Mouse (Mus musculus): Measurements from ENCODE around the gene Slc35a2. TPM values are rescaled to one million over a fixed set of nuclear protein-coding genes. Genes with fewer than 3 reads are reported as not detected.

Gene Slc35a2
- total and polyA plus RNA-seq, 3 experiments, result 66.7 to 96.0 TPM; not detected in 1

- H3K4me1 ChIP-seq (ENCODE audit: control insufficient read depth in 1 of 2, insufficient read depth in 2 of 2, low read length in 2 of 2), result peaks cover 2 to 9% of the 10 kb centered on the region in 2 experiments; a peak in 3 of 4 replicates
- H3K4me3 ChIP-seq (ENCODE audit: control insufficient read depth in 1 of 2, insufficient read depth in 1 of 2, low read depth in 2 of 2, low read length in 2 of 2), result peak within 1 kb of the TSS; percentile 77 to 97
- H3K9me3 ChIP-seq (replicated peaks; ENCODE audit: insufficient read depth, low read length), result no peaks in the 10 kb centered on the region
- no peaks in the 10 kb centered on the region for H3K27me3 ChIP-seq (ENCODE audit: control insufficient read depth in 1 of 2, insufficient read depth in 2 of 2, low read length in 2 of 2)
- peak; percentile 99 for DNase-seq (ENCODE audit: low read depth, low spot score)
- peaks cover 9% of the 10 kb centered on the region for H3K79me2 ChIP-seq (ENCODE audit: control insufficient read depth, insufficient read depth, low read length, poor library complexity)
- peak within 1 kb of the TSS; percentile 81 for H3K9ac ChIP-seq (ENCODE audit: control insufficient read depth, low read depth, low read length, poor library complexity, severe bottlenecking)
- peaks cover 1 to 8% of the 10 kb centered on the region in 2 experiments; a peak in 3 of 4 replicates for H3K36me3 ChIP-seq (ENCODE audit: control insufficient read depth in 1 of 2, insufficient read depth in 2 of 2, low read length in 2 of 2)
- peak within 1 kb of the TSS; percentile 94 for H3K27ac ChIP-seq (ENCODE audit: control insufficient read depth, low read depth, low read length)
- TF ChIP-seq NELFE (IDR thresholded peaks at IDR 0.05; ENCODE audit: low read depth, low read length) (peak; percentile 85), MYB (IDR thresholded peaks at IDR 0.05; ENCODE audit: low read depth, low read length) (peak; percentile 45), SIN3A (IDR thresholded peaks at IDR 0.05; ENCODE audit: low read length) (peak; percentile 78), USF1 (IDR thresholded peaks at IDR 0.05; ENCODE audit: low read depth, low read length) (no peak), KAT2A (conservative IDR thresholded peaks at IDR 0.05; ENCODE audit: low read depth, low read length) (peak; percentile 31; the same call in 1 of the 2 replicates), CHD2 (IDR thresholded peaks at IDR 0.05; ENCODE audit: low read length) (no peak), E2F4 (IDR thresholded peaks at IDR 0.05; ENCODE audit: borderline replicate concordance, low read depth, low read length) (peak; percentile 60; the same call in 1 of the 2 replicates), TAL1 (IDR thresholded peaks at IDR 0.05; ENCODE audit: low read length) (no peak), POLR2AphosphoS5 (IDR thresholded peaks at IDR 0.05; ENCODE audit: borderline replicate concordance, low read depth, low read length) (no peak), GABPA (IDR thresholded peaks at IDR 0.05; ENCODE audit: low read depth, low read length) (no peak), JUND (IDR thresholded peaks at IDR 0.05; ENCODE audit: low read depth, low read length) (no peak), RAD21 (IDR thresholded peaks at IDR 0.05; ENCODE audit: low read depth, low read length) (no peak), TCF12 (IDR thresholded peaks at IDR 0.05; ENCODE audit: low read depth, low read length) (no peak; the same call in 1 of the 2 replicates), EP300 (IDR thresholded peaks at IDR 0.05; ENCODE audit: low read depth in 1 of 2, low read length in 2 of 2) (peak; percentile 15 to 16; a peak in 1 of 4 replicates), ELF1 (IDR thresholded peaks at IDR 0.05; ENCODE audit: low read depth, low read length) (peak; percentile 34; the same call in 1 of the 2 replicates), MAZ (IDR thresholded peaks at IDR 0.05; ENCODE audit: low read depth, low read length) (peak; percentile 91; the same call in 1 of the 2 replicates), BHLHE40 (IDR thresholded peaks at IDR 0.05; ENCODE audit: borderline replicate concordance, low read depth, low read length) (no peak), MAX (IDR thresholded peaks at IDR 0.05; ENCODE audit: low read length) (peak; percentile 62; the same call in 1 of the 2 replicates), SMC3 (IDR thresholded peaks at IDR 0.05; ENCODE audit: low read depth, low read length) (no peak), HCFC1 (IDR thresholded peaks at IDR 0.05; ENCODE audit: low read depth, low read length) (peak; percentile 77), MEF2A (IDR thresholded peaks at IDR 0.05; ENCODE audit: extremely low read depth, insufficient replicate concordance, low read depth, low read length, poor library complexity, severe bottlenecking) (no peak), NRF1 (IDR thresholded peaks at IDR 0.05; ENCODE audit: insufficient read depth, low read depth, low read length, poor library complexity, severe bottlenecking) (peak; percentile 64), TBP (IDR thresholded peaks at IDR 0.05; ENCODE audit: low read depth, low read length) (peak; percentile 80), POLR2AphosphoS2 (IDR thresholded peaks at IDR 0.05; ENCODE audit: low read length) (peak; percentile 73; the same call in 1 of the 2 replicates), RCOR1 (IDR thresholded peaks at IDR 0.05; ENCODE audit: low read depth, low read length) (no peak; the same call in 1 of the 2 replicates), USF2 (IDR thresholded peaks at IDR 0.05; ENCODE audit: borderline replicate concordance in 1 of 2, insufficient read depth in 1 of 2, low read depth in 1 of 2, low read length in 2 of 2) (no peak), ZMIZ1 (IDR thresholded peaks at IDR 0.05; ENCODE audit: low read depth, low read length) (peak; percentile 84), MAFK (IDR thresholded peaks at IDR 0.05; ENCODE audit: borderline replicate concordance, low read depth, low read length) (no peak), ZC3H11A (IDR thresholded peaks at IDR 0.05; ENCODE audit: low read depth, low read length) (no peak; the same call in 1 of the 2 replicates), MYC (IDR thresholded peaks at IDR 0.05; ENCODE audit: low read depth, low read length) (peak; percentile 85), GATA1 (IDR thresholded peaks at IDR 0.05; ENCODE audit: low read depth, low read length) (0 out of 2 replicates have a peak, but pooled peaks have one; percentile 1), CHD1 (IDR thresholded peaks at IDR 0.05; ENCODE audit: low read depth, low read length) (peak; percentile 100), ZNF384 (IDR thresholded peaks at IDR 0.05; ENCODE audit: low read depth, low read length) (0 out of 2 replicates have a peak, but pooled peaks have one; percentile 14)
Measured at GRCm38 (mm10) chrX:7898880-7899874, 15.3 kb downstream of the Slc35a2 start, which contains the start of the genes Pqbp1 and Timm17b. TSS of gene Pqbp1 (minus strand) at chrX:7899269. TSS of gene Timm17b (plus strand) at chrX:7899357.

All from MEL (cell line).